Mouse (Mus musculus): ENCODE results near the gene Crkl.

DNA sequence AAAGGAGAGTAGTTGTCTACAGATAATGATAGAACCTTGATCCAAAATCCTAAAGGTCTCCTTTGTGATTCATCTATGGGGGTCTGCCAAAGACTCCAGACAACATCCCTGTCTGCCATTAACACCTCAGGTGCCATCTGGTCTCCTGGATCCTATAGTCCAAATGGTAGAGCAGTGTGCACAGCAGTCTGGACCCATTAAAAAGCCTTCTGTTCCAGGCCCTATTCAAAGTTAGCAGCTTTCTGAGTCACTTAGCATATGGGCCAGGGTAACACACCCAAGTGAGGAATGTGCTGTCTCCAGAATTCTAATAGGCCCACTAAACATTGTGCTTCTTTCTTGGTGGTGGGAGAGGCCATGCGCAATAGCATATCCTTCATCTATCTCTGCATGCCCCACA is 5.1 kb downstream of the Crkl start:
- no peak for TF ChIP-seq CTCF (IDR thresholded peaks at IDR 0.05; ENCODE audit: low read depth)
- TF ChIP-seq EP300 (IDR thresholded peaks at IDR 0.05; ENCODE audit: low read depth) = no peak

Data from heart, postnatal 0 days (tissue).